Mouse (Mus musculus) embryonic facial prominence, embryonic 15.5 days (tissue): ENCODE data around the gene Chst11. TPM values are rescaled to one million over a fixed set of nuclear protein-coding genes. Genes with fewer than 3 reads are reported as not detected.

Experiments used
- ATAC-seq: fragments of 200-750 bp; cut with Nextera tagmentation; 2 replicates; pipeline ENCODE4 v1.8.0; 2017; ENCODE audit warnings: low read depth, moderate TSS enrichment; ENCODE audit not compliant: insufficient number of reproducible peaks, low FRiP score, low TSS enrichment
- H3K27ac ChIP-seq: fragments of 300-500 bp; sonication (generic); replicated peaks from 2 replicates; pipeline ENCODE4 v1.5.1; 2015; ENCODE audit warnings: mild to moderate bottlenecking, inconsistent platforms
- H3K27me3 ChIP-seq: fragments of 300-500 bp; sonication (generic); 2 replicates; pipeline ENCODE4 v1.6.1; 2015; ENCODE audit warnings: inconsistent platforms
- H3K36me3 ChIP-seq: fragments of 300-500 bp; sonication (generic); 2 replicates; pipeline ENCODE4 v1.6.1; 2015; ENCODE audit warnings: mild to moderate bottlenecking, inconsistent platforms
- H3K4me1 ChIP-seq: fragments of 300-500 bp; sonication (generic); 2 replicates; pipeline ENCODE4 v1.6.1; 2015; ENCODE audit warnings: inconsistent platforms
- H3K4me2 ChIP-seq: fragments of 300-500 bp; sonication (generic); replicated peaks from 2 replicates; pipeline ENCODE4 v1.6.1; 2015; ENCODE audit warnings: mild to moderate bottlenecking, inconsistent platforms
- H3K4me3 ChIP-seq: fragments of 300-500 bp; sonication (generic); replicated peaks from 2 replicates; pipeline ENCODE4 v1.5.1; 2015; ENCODE audit warnings: mild to moderate bottlenecking, inconsistent platforms
- H3K9ac ChIP-seq: fragments of 300-500 bp; sonication (generic); 2 replicates; pipeline ENCODE4 v1.6.1; 2015; ENCODE audit warnings: inconsistent platforms
- H3K9me3 ChIP-seq: fragments of 300-500 bp; sonication (generic); replicated peaks from 2 replicates; pipeline ENCODE4 v1.6.1; 2016; ENCODE audit warnings: inconsistent platforms
- WGBS: fragments of 180-500 bp; shearing (Covaris S2); methylation state at CpG from one replicate; pipeline ENCODE4 v1.1.7; 2015; 5-methylcytosine and 5-hydroxymethylcytosine counted together
- polyA plus RNA-seq: library from polyadenylated mRNA; unstranded; fragments of >200 nt; fragmentation: Nextera tagmentation; extraction: Ambion mirVana; gene quantifications from 2 replicates; pipeline ENCODE4 v1.2.1, GENCODE M21; 2015

Chst11 gene
- polyA plus RNA-seq, 1 experiment from 2014 or later: 3.3 TPM

DNA sequence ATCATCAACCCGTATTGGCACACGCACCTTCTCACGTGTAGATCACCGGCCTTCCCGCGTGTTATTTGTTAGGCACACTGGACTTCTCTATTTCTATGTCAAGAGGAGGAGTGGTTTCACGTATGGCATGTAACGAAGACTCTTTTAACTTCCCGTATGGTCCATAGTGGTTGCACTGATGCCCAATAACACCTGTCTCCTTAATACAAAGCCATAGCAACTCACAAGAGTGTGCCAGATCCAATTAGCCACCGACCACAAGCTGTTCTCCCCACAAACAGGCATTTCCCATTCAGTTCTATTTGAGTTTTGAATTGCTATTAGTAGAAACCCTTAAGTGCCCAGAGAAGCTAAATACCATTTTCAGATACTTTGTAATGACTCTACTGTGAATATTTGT is 234.9 kb downstream of the Chst11 start:
- H3K9me3 ChIP-seq: no peaks in the 10 kb centered on the region
- H3K4me2 ChIP-seq: no peak overlapping the region
- ATAC-seq: no peak
- WGBS: 85% methylated on average over 10 of the region's 10 CpGs
- H3K36me3 ChIP-seq: no peaks in the 10 kb centered on the region
- no peaks in the 10 kb centered on the region for H3K27me3 ChIP-seq
- H3K9ac ChIP-seq: no peak overlapping the region
- H3K4me3 ChIP-seq: no peak overlapping the region
- H3K4me1 ChIP-seq: peaks cover 11% of the 10 kb centered on the region
- no peak overlapping the region for H3K27ac ChIP-seq

- no peak overlapping the region for H3K27ac ChIP-seq
- H3K4me2 ChIP-seq: no peak overlapping the region
- H3K9me3 ChIP-seq: no peaks in the 10 kb centered on the region
- H3K27me3 ChIP-seq: no peaks in the 10 kb centered on the region
- no peak for ATAC-seq
- H3K4me1 ChIP-seq: peaks cover 11% of the 10 kb centered on the region
- H3K36me3 ChIP-seq: no peaks in the 10 kb centered on the region
- WGBS: 71% methylated on average over 3 of the region's 3 CpGs
- H3K9ac ChIP-seq: no peak overlapping the region
- H3K4me3 ChIP-seq: no peak overlapping the region
These were observed 235.5 kb downstream of the Chst11 start for GRCm38 (mm10) chr10:83220847-83221246.

DNA sequence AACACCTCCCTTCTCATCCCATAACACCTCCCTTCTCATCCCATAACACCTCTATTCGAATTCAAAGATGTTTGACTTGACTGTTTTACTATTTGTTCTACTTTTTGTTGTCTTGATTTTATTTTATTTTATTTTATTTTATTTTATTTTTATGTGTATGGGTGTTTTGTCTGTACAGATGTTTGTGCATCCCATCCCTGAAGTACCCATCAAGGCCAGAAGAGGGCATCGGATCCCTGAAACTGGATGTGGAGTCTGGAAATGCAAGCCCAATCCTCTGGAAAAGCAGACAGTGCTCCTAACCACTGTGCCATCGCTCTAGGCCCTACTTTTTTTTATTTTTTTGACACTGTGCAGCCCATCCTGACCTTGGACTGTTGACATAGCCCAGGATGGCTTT is 239.7 kb downstream of the Chst11 start:
- H3K36me3 ChIP-seq: no peaks in the 10 kb centered on the region
- no peak overlapping the region for H3K27ac ChIP-seq
- H3K27me3 ChIP-seq: no peaks in the 10 kb centered on the region
- no peaks in the 10 kb centered on the region for H3K4me1 ChIP-seq
- H3K4me2 ChIP-seq: no peak overlapping the region
- H3K9ac ChIP-seq: no peak overlapping the region
- ATAC-seq: no peak
- 42% methylated on average over 3 of the region's 3 CpGs for WGBS
- no peaks in the 10 kb centered on the region for H3K9me3 ChIP-seq
- no peak overlapping the region for H3K4me3 ChIP-seq

- Histone ChIP-seq H3K36me3 (no peaks in the 10 kb centered on the region), H3K9me3 (no peaks in the 10 kb centered on the region), H3K27ac (no peak overlapping the region), H3K27me3 (no peaks in the 10 kb centered on the region), H3K4me2 (no peak overlapping the region), H3K9ac (no peak overlapping the region), H3K4me1 (peaks cover 3% of the 10 kb centered on the region; the same call in 1 of the 2 replicates), H3K4me3 (no peak overlapping the region)
- WGBS: 83% methylated on average over 4 of the region's 4 CpGs
- ATAC-seq: no peak
These were observed 243.3 kb downstream of the Chst11 start for GRCm38 (mm10) chr10:83228626-83229025.

DNA sequence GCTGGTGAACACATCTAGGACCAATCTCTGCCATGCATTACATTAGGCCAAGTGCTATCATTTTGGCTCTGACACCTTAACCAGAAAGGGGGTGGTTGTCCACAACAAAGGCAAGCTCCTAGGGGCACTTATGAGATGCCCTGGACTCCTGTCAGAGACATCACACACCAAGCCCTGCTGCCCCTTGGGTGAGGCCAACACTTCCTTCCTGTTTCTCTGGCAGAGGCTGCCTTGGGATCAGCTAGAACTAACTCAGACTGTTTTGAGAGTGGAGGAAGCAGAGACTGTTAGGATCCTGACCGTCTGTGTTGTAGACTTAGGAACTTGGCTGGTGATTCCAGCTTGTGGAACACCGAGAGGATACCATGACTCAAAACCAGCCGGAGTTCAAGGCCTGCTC is 248.7 kb downstream of the Chst11 start:
- ATAC-seq: no peak
- peaks cover 13% of the 10 kb centered on the region for H3K4me1 ChIP-seq
- no peak overlapping the region for H3K4me2 ChIP-seq
- no peaks in the 10 kb centered on the region for H3K27me3 ChIP-seq
- H3K9me3 ChIP-seq: no peaks in the 10 kb centered on the region
- no peak overlapping the region for H3K9ac ChIP-seq
- H3K27ac ChIP-seq: no peak overlapping the region
- no peak overlapping the region for H3K4me3 ChIP-seq
- no peaks in the 10 kb centered on the region for H3K36me3 ChIP-seq
- 88% methylated on average over 3 of the region's 3 CpGs for WGBS

DNA sequence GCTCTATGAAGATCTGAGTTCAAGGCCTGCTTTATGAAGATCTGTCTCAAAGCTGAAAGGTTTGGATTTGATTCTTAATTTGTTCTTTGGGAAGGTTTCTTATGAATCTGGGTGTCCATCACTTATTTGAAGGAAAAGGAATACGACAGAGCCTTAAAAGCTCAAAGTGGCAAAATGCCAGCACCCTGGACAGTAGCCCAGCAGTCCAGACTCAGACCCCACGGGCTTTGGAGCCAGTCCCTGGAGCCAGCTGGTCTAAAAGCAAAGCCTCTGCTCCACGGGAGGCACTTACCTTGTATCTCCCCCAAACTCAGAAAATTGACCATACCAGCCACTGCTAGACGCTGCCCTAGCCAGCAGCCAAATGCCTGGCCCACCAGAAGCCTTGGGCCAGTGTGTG is 249.1 kb downstream of the Chst11 start:
- Histone ChIP-seq H3K36me3 (no peaks in the 10 kb centered on the region), H3K27ac (no peak overlapping the region), H3K27me3 (no peaks in the 10 kb centered on the region), H3K9ac (no peak overlapping the region), H3K4me3 (no peak overlapping the region), H3K9me3 (no peaks in the 10 kb centered on the region), H3K4me1 (peaks cover 13% of the 10 kb centered on the region), H3K4me2 (no peak overlapping the region)
- ATAC-seq: no peak
- 67% methylated on average over 4 of the region's 4 CpGs for WGBS

DNA sequence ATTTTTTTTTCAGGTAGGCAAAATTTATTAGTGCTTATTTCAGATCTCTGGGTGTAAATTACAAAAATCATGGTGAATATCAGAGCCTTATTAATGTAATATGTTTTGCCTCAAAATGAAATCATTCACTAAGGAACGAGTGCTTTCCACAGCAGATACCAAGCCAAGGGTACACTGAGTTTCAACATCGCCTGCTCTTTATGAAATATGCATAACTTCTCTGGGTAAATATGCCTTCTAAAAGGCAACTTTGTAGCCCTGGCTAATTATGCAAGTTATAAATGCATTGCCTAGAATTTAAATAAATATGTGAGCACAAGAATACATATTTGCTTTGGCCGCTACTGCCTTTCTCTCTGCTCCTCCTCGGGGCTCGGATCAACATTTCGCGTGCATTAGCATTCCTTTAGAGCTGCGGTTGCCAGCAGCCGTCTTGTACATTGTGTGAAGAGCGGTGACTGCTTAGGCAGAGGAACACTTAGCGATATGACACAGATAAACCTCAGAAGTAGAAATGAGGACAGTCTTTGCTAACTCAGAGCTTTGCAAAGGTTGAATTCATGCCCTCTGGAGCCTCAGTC is 256.9 kb downstream of the Chst11 start:
- Histone ChIP-seq H3K36me3 (no peaks in the 10 kb centered on the region), H3K27ac (0 out of 2 replicates have a peak overlapping the region, but pooled peaks have one; percentile 8), H3K27me3 (no peaks in the 10 kb centered on the region), H3K4me3 (no peak overlapping the region), H3K9ac (no peak overlapping the region), H3K4me1 (peaks cover 7% of the 10 kb centered on the region), H3K9me3 (no peaks in the 10 kb centered on the region), H3K4me2 (0 out of 2 replicates have a peak overlapping the region, but pooled peaks have one; percentile 10)
- 36% methylated on average over 11 of the region's 11 CpGs for WGBS
- ATAC-seq: no peak

DNA sequence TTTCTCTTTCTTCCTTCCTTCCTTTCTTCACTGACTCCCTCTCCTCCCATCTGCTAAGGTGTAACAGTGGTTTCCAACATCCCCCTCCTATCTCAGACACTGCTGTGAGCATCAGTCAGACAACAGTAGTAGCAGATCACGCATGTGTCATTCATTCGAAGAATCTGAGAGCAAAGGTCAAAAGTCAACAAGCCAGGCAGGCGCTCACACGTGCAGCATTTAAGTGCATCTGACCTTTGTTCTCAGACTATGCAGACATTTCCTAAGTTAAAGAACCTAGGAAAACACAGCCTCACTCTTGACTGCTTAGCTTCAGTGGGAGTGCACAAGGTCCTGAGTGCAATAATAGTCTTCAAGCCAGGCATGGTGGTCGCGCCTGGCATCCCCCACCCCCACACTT is 258.8 kb downstream of the Chst11 start:
- H3K27me3 ChIP-seq: no peaks in the 10 kb centered on the region
- no peak overlapping the region for H3K9ac ChIP-seq
- WGBS: 49% methylated on average over 6 of the region's 6 CpGs
- no peak overlapping the region for H3K4me3 ChIP-seq
- no peak for ATAC-seq
- H3K9me3 ChIP-seq: no peaks in the 10 kb centered on the region
- H3K4me2 ChIP-seq: no peak overlapping the region
- no peak overlapping the region for H3K27ac ChIP-seq
- no peaks in the 10 kb centered on the region for H3K36me3 ChIP-seq
- peaks cover 7% of the 10 kb centered on the region for H3K4me1 ChIP-seq

Other genes with a start within 250 kb of the Chst11 start
- gene Nfyb, start 221.4 kb upstream of the Chst11 start, polyA plus RNA-seq: 42.2 and 42.4 TPM in 2 replicates
- gene Txnrd1, start 151.5 kb upstream of the Chst11 start, polyA plus RNA-seq: 74.3 and 78.9 TPM in 2 replicates
- 0.55 and 0.65 TPM in 2 replicates for gene Eid3, start 118.9 kb upstream of the Chst11 start, polyA plus RNA-seq